Mouse (Mus musculus) testis, adult 2 months (tissue): ENCODE results near the gene Tlcd1.

Experiments used
- CTCF ChIP-seq: fragments of 200-500 bp; IDR thresholded peaks from 2 replicates; pipeline ENCODE4 v1.5.1; 2012; ENCODE audit warnings: low read depth, mild to moderate bottlenecking, inconsistent platforms, low read length, moderate library complexity; ENCODE audit not compliant: control insufficient read depth, insufficient read depth, insufficient replicate concordance
- POLR2A ChIP-seq: fragments of 200-500 bp; IDR thresholded peaks from 2 replicates; pipeline ENCODE4 v1.6.1; 2012; ENCODE audit warnings: low read depth, mild to moderate bottlenecking, inconsistent platforms, low read length, moderate library complexity; ENCODE audit not compliant: control insufficient read depth

- TF ChIP-seq POLR2A = no peak
- TF ChIP-seq CTCF = peak; percentile 75; the same call in 1 of the 2 replicates
These were observed 17.4 kb upstream of the Tlcd1 start for GRCm38 (mm10) chr11:78159096-78159495.
